Mouse (Mus musculus): ENCODE measurements around the gene Akr1c18.
"Not testable (repeated sequence)": the region's sequence is repeated elsewhere in the genome, so short reads cannot be mapped to it uniquely, and the experiment has no call there.

Gene Akr1c18

GRCm38 (mm10) chr13:4150518-4150917, at the start of gene Akr1c18:
Gene Akr1c18, minus strand, starts transcription at chr13:4150654.
- DNase-seq, result peak; percentile 4

DNA sequence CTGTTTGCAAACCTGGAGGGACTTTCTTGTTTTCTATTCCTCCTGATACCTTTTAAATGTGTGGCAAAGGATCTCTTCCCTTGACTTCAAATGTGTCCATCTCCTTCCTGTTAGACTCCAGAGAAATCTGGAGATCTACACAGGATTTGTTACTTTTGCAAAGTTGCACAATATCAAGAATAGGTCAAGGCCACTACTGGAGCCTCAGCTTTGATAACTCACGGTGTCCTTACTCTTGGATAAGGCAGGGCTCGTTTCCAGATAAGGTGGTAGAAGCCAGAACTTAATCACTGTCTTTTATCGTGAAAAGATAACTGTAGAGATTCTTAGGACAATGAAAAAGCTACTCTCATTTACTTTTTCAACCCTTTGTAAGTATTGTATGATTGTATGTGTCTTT, 42.1 kb upstream of the Akr1c18 start:
- no peak for DNase-seq

- DNase-seq, result peak; percentile 69
Observed at GRCm38 (mm10) chr13:4190904-4191303, 40.5 kb upstream of the Akr1c18 start, which contains the start of gene Akr1c13. Gene Akr1c13, plus strand, starts transcription at chr13:4191150.

DNA sequence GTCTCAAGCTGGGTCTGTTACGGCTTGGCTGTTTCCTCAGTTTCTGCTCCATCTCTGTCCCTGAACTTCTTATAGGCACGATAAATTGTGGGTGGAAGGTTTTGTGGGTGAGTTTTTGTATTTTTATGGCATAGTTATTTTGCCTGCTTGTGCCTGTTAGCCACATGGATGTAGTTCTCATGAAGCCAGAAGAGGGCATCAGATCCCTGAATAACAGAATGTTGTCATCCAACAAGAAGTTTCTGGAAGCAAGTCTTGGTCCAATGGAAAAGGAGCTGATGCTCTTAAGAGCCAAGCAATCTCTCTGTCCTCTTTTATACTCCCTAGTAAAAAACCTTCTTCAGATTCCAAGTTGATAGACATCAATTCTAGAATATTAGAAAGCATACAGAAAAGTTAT, 37.7 kb upstream of the Akr1c18 start:
- peak; percentile 51 for DNase-seq

GRCm38 (mm10) chr13:4186641-4187411, 36.4 kb upstream of the Akr1c18 start:
- peak; percentile 22 for DNase-seq

GRCm38 (mm10) chr13:4183116-4183515, 32.7 kb upstream of the Akr1c18 start:
- DNase-seq, result no peak

DNA sequence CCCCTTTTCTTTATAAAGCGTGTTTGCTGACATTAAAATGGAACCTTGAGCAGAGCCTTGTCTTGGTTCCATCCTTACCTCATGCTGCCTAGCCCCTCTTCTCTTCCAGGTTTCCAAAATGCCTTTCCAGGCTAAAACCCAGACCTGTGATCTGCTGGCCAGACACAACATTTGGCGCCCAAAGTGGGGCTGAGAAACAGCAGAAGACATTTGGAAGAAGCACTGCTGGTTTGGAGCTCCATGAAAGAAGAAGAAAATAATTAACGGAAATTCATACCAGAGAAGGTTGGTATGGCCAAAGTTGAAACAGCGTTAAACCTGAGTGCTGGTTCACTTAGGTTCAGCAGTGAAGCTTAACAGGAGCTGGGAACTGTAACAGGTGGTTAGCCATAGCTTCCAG, 30.9 kb upstream of the Akr1c18 start:
- DNase-seq, result not testable (repeated sequence)

DNA sequence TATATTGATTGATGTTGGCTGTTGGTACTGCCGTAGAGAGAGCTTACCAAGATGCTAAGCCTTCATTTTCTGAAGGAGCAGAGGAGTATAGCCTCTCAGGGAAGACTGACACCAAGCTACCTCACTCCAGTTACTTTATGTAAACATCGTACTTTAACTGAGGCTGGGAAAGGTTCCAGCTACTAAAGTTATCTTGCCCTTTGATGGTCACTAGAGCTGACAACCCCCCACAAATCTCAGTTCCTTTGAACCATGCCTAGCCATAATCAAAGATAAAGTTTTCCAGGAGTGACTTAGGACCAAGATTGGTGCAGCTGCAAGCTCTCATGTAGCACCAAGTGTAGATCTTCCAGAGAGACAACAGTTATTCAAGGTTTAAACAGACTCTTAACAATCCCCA, 22.5 kb upstream of the Akr1c18 start:
- DNase-seq, result no peak

DNA sequence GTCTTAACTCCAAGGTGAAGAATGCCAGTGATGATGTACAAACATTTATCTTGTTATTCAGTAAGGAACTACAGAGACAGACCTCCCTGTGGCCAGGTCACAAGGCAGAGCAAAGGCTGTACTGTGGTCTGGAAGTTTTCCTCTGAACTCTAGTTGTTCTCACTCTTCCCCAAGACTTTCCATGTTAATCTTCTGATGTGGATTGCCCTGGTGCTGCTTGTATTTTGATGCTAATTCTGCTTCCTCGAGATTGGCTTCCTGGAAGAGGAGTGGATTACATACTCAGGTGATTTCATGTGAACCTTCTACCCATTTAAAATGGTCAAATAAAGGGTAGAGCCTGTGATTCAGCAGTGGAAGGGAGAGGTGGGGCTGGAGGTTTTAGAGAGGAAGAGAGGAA, 17.6 kb upstream of the Akr1c18 start:
- no peak for DNase-seq

GRCm38 (mm10) chr13:4155286-4155685, 4.8 kb upstream of the Akr1c18 start:
- DNase-seq, result no peak

DNA sequence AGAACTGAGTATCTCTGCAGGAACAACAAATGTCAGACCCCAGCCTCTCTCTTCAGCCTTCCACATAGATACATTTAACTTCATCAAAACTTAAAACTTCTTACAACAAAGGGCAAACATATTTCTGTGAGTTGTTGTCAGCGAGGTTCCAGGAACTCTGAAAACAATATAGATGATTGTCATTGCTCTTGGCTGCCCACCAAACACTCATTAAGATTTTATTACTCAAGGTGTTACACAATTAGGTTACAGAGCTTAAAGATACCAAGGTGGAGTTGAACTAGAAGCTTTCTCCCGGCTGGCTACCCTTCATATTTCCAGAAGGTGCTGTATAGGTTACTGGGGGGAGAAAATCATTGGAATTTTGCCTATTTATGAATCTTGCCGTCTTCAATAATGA, 3.1 kb upstream of the Akr1c18 start:
- DNase-seq, result no peak

- DNase-seq, result no peak
Observed at GRCm38 (mm10) chr13:4152908-4153307, 2.5 kb upstream of the Akr1c18 start.

DNA sequence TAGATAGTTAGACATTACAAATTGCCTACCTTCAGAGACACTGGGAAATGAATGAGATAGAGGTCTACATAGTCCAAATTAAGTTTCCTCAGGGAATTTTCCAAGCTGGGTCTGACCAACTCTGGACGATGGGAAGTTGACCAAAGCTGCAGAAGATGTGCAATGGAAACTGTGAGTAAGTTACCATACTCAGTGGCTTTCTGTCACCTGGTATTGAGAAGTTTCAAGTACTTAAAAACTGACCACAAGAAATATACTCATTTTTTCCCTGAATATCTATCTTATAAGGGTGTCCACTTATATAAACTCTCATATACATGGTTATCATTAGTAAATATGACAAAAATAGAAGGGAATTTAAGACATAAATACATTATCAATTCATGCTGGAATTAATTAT, 6.2 kb downstream of the Akr1c18 start:
- DNase-seq, result no peak

- DNase-seq, result peak; percentile 20
Observed at GRCm38 (mm10) chr13:4133070-4133469, 17.4 kb downstream of the Akr1c18 start.

DNA sequence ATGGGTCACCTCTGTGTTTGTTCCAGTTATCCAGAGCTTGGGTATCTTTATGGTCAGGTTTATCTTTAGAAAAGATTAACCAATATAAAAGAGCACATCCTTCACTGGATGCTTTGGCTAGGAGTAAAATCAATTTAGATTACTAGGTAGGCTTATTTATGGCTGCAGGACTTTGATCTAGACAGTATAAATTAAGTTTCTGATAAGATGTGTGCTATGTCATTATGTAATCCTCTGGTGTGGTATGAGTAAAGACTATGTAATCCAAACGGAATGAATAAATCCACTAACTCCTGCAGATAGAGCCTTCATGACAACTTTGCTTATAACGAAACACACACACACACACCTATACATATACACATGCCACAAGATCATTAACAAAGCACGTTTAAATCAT, 18.7 kb downstream of the Akr1c18 start:
- DNase-seq, result no peak

- DNase-seq, result no peak
Observed at GRCm38 (mm10) chr13:4131317-4131716, 19.1 kb downstream of the Akr1c18 start.

- DNase-seq, result peak; percentile 37
Observed at GRCm38 (mm10) chr13:4129100-4129499, 21.4 kb downstream of the Akr1c18 start.

- not testable (repeated sequence) for DNase-seq
Observed at GRCm38 (mm10) chr13:4125846-4126245, 24.6 kb downstream of the Akr1c18 start.

DNA sequence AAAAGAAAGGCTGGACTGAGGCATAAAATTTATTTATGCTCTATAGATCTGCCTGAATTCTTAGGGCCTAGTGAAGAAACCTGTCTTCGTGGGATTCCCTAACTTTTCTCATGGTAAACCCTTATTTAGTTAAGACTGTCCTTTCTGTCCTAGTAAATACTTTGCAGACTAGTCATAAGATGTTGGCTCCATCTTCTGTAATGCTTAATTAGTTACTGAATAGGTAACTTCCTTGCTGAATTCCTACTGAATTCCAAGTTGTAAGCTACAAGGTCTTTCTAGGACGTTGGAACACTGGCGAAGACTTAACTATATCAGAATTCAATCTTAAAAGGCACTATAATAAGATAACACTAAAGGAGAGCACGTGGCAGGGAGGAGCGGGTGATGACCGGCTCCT, 26.0 kb downstream of the Akr1c18 start:
- DNase-seq, result not testable (repeated sequence)

- peak; percentile 32 for DNase-seq
Observed at GRCm38 (mm10) chr13:4123146-4123545, 27.3 kb downstream of the Akr1c18 start.

- no peak for DNase-seq
Observed at GRCm38 (mm10) chr13:4119181-4119904, 31.1 kb downstream of the Akr1c18 start.

DNA sequence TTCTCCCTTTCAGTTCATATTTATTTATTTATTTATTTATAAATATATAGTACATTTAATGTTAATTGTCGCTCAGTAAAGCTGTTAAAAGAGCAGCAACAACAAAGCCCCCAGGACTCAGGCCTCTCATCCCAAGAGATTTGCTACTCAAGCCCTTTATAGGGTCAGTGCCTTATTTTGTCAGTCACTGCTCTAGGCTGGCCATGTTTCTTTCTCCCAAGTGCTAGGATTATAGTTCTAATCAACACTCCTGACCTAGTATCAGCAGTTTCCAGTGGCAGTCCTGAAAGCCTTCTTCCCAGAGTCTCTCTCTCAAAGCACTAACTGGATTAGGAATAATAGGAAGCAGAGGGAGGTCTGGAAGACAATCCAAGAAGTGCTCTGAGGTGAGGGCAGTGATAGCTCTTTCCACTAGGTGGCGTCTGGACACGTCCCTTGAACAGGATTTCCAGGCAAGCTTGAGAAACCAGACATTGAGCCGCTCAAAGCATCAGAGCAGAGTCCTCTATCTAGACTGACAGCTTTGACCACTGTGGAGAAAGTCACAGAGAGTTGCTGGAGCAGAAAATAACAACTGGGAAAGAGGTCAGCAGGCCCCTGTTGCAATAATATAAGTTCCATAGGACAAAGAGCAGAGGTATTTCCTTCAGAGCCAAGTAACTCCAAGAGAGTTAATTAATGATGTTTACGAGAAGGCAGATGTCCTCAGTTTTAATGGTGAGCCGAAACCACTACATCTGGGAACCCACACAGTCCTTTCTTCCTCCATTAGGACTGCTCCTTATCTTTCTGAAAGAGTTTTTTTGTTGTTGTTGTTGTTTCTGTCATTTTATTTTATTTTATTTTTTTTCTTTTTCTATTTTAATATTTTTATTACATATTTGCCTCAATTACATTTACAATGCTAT, 39.9 kb downstream of the Akr1c18 start:
- peak; percentile 76 for DNase-seq

DNA sequence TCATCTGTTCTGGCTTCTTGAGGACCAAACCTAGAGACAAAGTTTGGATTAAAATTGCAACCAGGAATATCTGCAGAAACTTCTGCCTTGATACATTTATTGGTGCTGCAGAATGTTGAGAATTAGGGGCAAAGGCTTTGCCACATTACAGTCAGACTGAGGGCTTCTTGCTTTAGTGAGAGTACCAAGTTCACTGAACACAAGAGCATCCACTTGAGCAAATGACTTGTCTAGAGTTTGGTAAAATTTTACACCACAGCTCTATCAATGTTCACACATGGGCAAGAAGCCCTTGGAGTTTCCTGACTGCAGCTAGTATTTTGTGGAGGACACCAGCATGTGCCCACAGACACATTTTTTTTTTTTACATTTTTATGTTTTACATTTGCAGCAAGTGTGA, 47.7 kb downstream of the Akr1c18 start:
- no peak for DNase-seq
